Mouse (Mus musculus) stomach, postnatal 0 days (tissue): Measurements from ENCODE around the gene Slc34a1.

Source experiments
- CTCF ChIP-seq: IDR thresholded peaks from 2 replicates; pipeline ENCODE4 v1.5.1; 2016; ENCODE audit warnings: antibody characterized with exemption, low read depth, mild to moderate bottlenecking, moderate library complexity
- EP300 ChIP-seq: optimal IDR thresholded peaks from 2 replicates; pipeline ENCODE3; 2016; ENCODE audit warnings: antibody characterized with exemption

GRCm38 (mm10) chr13:55368401-55368800 lies 29.6 kb upstream of the Slc34a1 start:
- TF ChIP-seq CTCF (peak; percentile 40), EP300 (no peak)
